8 mouse cellular contexts compared by ENCODE assay signal in the genomic region with DNA sequence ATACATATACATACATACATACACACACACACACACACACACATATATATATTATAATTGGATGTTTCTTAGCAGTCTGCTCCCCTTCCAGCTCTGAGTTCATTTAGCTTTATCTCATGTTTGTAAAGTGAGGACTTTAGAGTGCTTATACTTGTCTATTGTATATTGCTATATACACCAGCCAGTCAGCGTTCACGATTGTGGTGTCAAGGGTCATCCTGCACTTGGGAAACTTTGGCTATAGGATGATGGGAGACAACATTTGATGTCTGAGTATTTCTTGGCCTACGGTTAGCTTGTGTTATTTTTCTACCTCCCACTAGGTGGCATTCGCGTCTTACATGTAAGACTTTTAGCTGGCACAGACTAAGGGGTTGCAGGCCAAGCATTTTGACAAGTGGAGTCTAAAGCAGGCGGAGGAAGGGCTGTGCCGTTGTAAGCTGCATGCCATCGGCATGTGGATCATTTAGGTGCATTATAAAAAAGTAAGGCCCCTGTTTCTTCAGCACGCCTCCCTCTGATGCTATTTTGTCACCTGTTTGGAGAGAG. TPM values are rescaled to one million over a fixed set of nuclear protein-coding genes. Genes with fewer than 3 reads are reported as not detected.
A peak's percentile ranks its signal among the peaks of the same experiment; 100 is the strongest.
DNase-seq lines count a peak whose midpoint lies in the region; ATAC-seq lines count a peak whose summit lies in the region.

No protein-coding gene starts in this region.

- H3K27me3 ChIP-seq in embryonic facial prominence, embryonic 11.5 days (ENCODE audit: control insufficient read depth, insufficient read depth, low read length) = no peaks in the 10 kb centered on the region
- H3K27me3 ChIP-seq in heart, embryonic 10.5 days (ENCODE audit: insufficient read depth, poor library complexity, severe bottlenecking) = no peaks in the 10 kb centered on the region
- H3K27me3 ChIP-seq in limb, embryonic 15.5 days = no peaks in the 10 kb centered on the region
- no peaks in the 10 kb centered on the region for H3K27me3 ChIP-seq in midbrain, embryonic 16.5 days (ENCODE audit: control insufficient read depth, insufficient read depth, low read depth, low read length)
- no peaks in the 10 kb centered on the region for H3K27me3 ChIP-seq in stomach, embryonic 15.5 days (replicated peaks)

- H3K9ac ChIP-seq in embryonic facial prominence, embryonic 11.5 days (replicated peaks; ENCODE audit: low read length) = no peak overlapping the region
- no peak overlapping the region for H3K9ac ChIP-seq in limb, embryonic 15.5 days
- no peak overlapping the region; the same call in 1 of the 2 replicates for H3K9ac ChIP-seq in midbrain, embryonic 16.5 days (ENCODE audit: low read depth, low read length)
- H3K9ac ChIP-seq in stomach, embryonic 15.5 days = no peak overlapping the region

- no peaks in the 10 kb centered on the region for H3K36me3 ChIP-seq in embryonic facial prominence, embryonic 11.5 days (replicated peaks; ENCODE audit: control insufficient read depth, insufficient read depth, low read depth, low read length)
- peaks cover 14% of the 10 kb centered on the region for H3K36me3 ChIP-seq in heart, embryonic 10.5 days
- peaks cover 12% of the 10 kb centered on the region for H3K36me3 ChIP-seq in limb, embryonic 15.5 days
- H3K36me3 ChIP-seq in midbrain, embryonic 16.5 days (ENCODE audit: control insufficient read depth, insufficient read depth, low read length) = peaks cover 9% of the 10 kb centered on the region
- H3K36me3 ChIP-seq in stomach, embryonic 15.5 days = no peaks in the 10 kb centered on the region

- H3K9me3 ChIP-seq in embryonic facial prominence, embryonic 11.5 days (replicated peaks; ENCODE audit: control insufficient read depth, low read length) = no peaks in the 10 kb centered on the region
- no peaks in the 10 kb centered on the region for H3K9me3 ChIP-seq in heart, embryonic 10.5 days
- H3K9me3 ChIP-seq in limb, embryonic 15.5 days = no peaks in the 10 kb centered on the region
- no peaks in the 10 kb centered on the region for H3K9me3 ChIP-seq in midbrain, embryonic 16.5 days (replicated peaks; ENCODE audit: control insufficient read depth, low read length, poor library complexity, severe bottlenecking)
- no peaks in the 10 kb centered on the region for H3K9me3 ChIP-seq in stomach, embryonic 15.5 days

- no peak overlapping the region for H3K4me2 ChIP-seq in embryonic facial prominence, embryonic 11.5 days (ENCODE audit: low read depth, low read length)
- H3K4me2 ChIP-seq in limb, embryonic 15.5 days = no peak overlapping the region
- no peak overlapping the region for H3K4me2 ChIP-seq in midbrain, embryonic 16.5 days (ENCODE audit: low read length)
- 0 out of 2 replicates have a peak overlapping the region, but pooled peaks have one; percentile 19 for H3K4me2 ChIP-seq in stomach, embryonic 15.5 days

- ATAC-seq in embryonic facial prominence, embryonic 11.5 days (replicated peaks; ENCODE audit: insufficient number of reproducible peaks, low FRiP score, low TSS enrichment, low read depth) = peak; percentile 79; the same call in 1 of the 2 replicates
- ATAC-seq in limb, embryonic 15.5 days (ENCODE audit: insufficient number of reproducible peaks, low FRiP score, low TSS enrichment, low read depth) = peak; percentile 79; the same call in 1 of the 2 replicates
- ATAC-seq in midbrain, embryonic 16.5 days = peak; percentile 91
- ATAC-seq in stomach, embryonic 15.5 days (ENCODE audit: insufficient read depth, low FRiP score, low read depth) = peak; percentile 77

- 18% methylated on average over 9 of the region's 9 CpGs for WGBS in embryonic facial prominence, embryonic 11.5 days
- WGBS in heart, embryonic 10.5 days = 14% methylated on average over 9 of the region's 9 CpGs
- WGBS in limb, embryonic 15.5 days = 5% methylated on average over 9 of the region's 9 CpGs
- 11% methylated on average over 9 of the region's 9 CpGs for WGBS in midbrain, embryonic 16.5 days
- WGBS in stomach, embryonic 15.5 days = 11% methylated on average over 9 of the region's 9 CpGs

- H3K4me3 ChIP-seq in embryonic facial prominence, embryonic 11.5 days (ENCODE audit: low read depth, low read length) = no peak overlapping the region
- no peak overlapping the region for H3K4me3 ChIP-seq in heart, embryonic 10.5 days
- no peak overlapping the region for H3K4me3 ChIP-seq in limb, embryonic 15.5 days
- H3K4me3 ChIP-seq in midbrain, embryonic 16.5 days (ENCODE audit: low read depth, low read length) = no peak overlapping the region
- no peak overlapping the region for H3K4me3 ChIP-seq in stomach, embryonic 15.5 days (replicated peaks)

- DNase-seq in CD4-positive, CD25-positive, alpha-beta regulatory T cell, adult 2 months (ENCODE audit: low read depth, low spot score) = peak; percentile 83
- DNase-seq in adrenal gland, postnatal 10 days = peak; percentile 71
- peak; percentile 88 for DNase-seq in embryonic facial prominence, embryonic 11.5 days (ENCODE audit: low spot score)
- peak; percentile 79 for DNase-seq in heart, embryonic 10.5 days (ENCODE audit: low spot score)
- peak; percentile 55 to 56 for DNase-seq in kidney, adult 8-10 months

- H3K4me1 ChIP-seq in embryonic facial prominence, embryonic 11.5 days (ENCODE audit: control insufficient read depth, insufficient read depth, low read length) = no peaks in the 10 kb centered on the region
- H3K4me1 ChIP-seq in heart, embryonic 10.5 days = peaks cover 17% of the 10 kb centered on the region; the same call in 1 of the 2 replicates
- H3K4me1 ChIP-seq in limb, embryonic 15.5 days = peaks cover 7% of the 10 kb centered on the region
- H3K4me1 ChIP-seq in midbrain, embryonic 16.5 days (ENCODE audit: control insufficient read depth, insufficient read depth, low read length) = peaks cover 2% of the 10 kb centered on the region; the same call in 1 of the 2 replicates
- peaks cover 5% of the 10 kb centered on the region; the same call in 1 of the 2 replicates for H3K4me1 ChIP-seq in stomach, embryonic 15.5 days

- no peak overlapping the region for H3K27ac ChIP-seq in embryonic facial prominence, embryonic 11.5 days (replicated peaks; ENCODE audit: low read depth, low read length)
- no peak overlapping the region for H3K27ac ChIP-seq in heart, embryonic 10.5 days
- no peak overlapping the region for H3K27ac ChIP-seq in limb, embryonic 15.5 days
- H3K27ac ChIP-seq in midbrain, embryonic 16.5 days (ENCODE audit: low read length) = no peak overlapping the region
- no peak overlapping the region for H3K27ac ChIP-seq in stomach, embryonic 15.5 days

RNA-seq across cellular contexts. Expression of a gene that starts 13.4 kb away (rescaled TPM):
- total RNA-seq in adrenal gland, postnatal 10 days (2021) = 10 to 100 TPM; 13.1 to 28.0 TPM
- polyA plus RNA-seq in embryonic facial prominence, embryonic 11.5 days (2014; fragmentation: Nextera tagmentation; extraction: Ambion mirVana) = 10.8 and 12.2 TPM in 2 replicates
- 11.2 and 13.9 TPM in 2 replicates for polyA plus RNA-seq in heart, embryonic 10.5 days (2016; fragmentation: Nextera tagmentation; extraction: Ambion mirVana)
- 17.0 and 17.9 TPM in 2 replicates for polyA plus RNA-seq in limb, embryonic 15.5 days (2015; fragmentation: Nextera tagmentation; extraction: Ambion mirVana)
- 26.3 and 27.3 TPM in 2 replicates for polyA plus RNA-seq in midbrain, embryonic 16.5 days (2015; fragmentation: Nextera tagmentation; extraction: Ambion mirVana)
- polyA plus RNA-seq in stomach, embryonic 15.5 days (2015; fragmentation: Nextera tagmentation; extraction: Ambion mirVana) = 13.5 and 13.9 TPM in 2 replicates

RNA-seq across cellular contexts. Expression of a gene that starts 21.7 kb away (rescaled TPM):
- under 1 TPM; 0.15 to 0.39 TPM for total RNA-seq in adrenal gland, postnatal 10 days (2021)
- 0.81 and 1.1 TPM in 2 replicates for polyA plus RNA-seq in embryonic facial prominence, embryonic 11.5 days (2014; fragmentation: Nextera tagmentation; extraction: Ambion mirVana)
- polyA plus RNA-seq in heart, embryonic 10.5 days (2016; fragmentation: Nextera tagmentation; extraction: Ambion mirVana) = 1.1 TPM in 2 replicates
- 0.55 and 0.63 TPM in 2 replicates for polyA plus RNA-seq in limb, embryonic 15.5 days (2015; fragmentation: Nextera tagmentation; extraction: Ambion mirVana)
- 0.72 and 0.99 TPM in 2 replicates for polyA plus RNA-seq in midbrain, embryonic 16.5 days (2015; fragmentation: Nextera tagmentation; extraction: Ambion mirVana)
- 0.17 and 0.37 TPM in 2 replicates for polyA plus RNA-seq in stomach, embryonic 15.5 days (2015; fragmentation: Nextera tagmentation; extraction: Ambion mirVana)
